Mouse (Mus musculus) heart, embryonic 15.5 days (tissue): Measurements from ENCODE around the gene Oxsr1. TPM values are rescaled to one million over a fixed set of nuclear protein-coding genes. Genes with fewer than 3 reads are reported as not detected.
"Not testable (repeated sequence)": the region's sequence is repeated elsewhere in the genome, so short reads cannot be mapped to it uniquely, and the experiment has no call there.

ENCODE experiments used
- ATAC-seq: fragments of 200-750 bp; cut with Nextera tagmentation; replicated peaks from 2 replicates; pipeline ENCODE4 v1.8.0; 2017; ENCODE audit warnings: low read depth, moderate TSS enrichment; ENCODE audit not compliant: insufficient number of reproducible peaks, insufficient read depth, low FRiP score
- H3K27ac ChIP-seq: fragments of 300-500 bp; sonication (generic); 2 replicates; pipeline ENCODE4 v1.5.1; 2015; ENCODE audit warnings: mild to moderate bottlenecking, inconsistent platforms
- H3K27me3 ChIP-seq: fragments of 300-500 bp; sonication (generic); 2 replicates; pipeline ENCODE4 v1.6.1; 2015; ENCODE audit warnings: inconsistent platforms
- H3K36me3 ChIP-seq: fragments of 300-500 bp; sonication (generic); 2 replicates; pipeline ENCODE4 v1.6.1; 2015; ENCODE audit warnings: mild to moderate bottlenecking, inconsistent platforms
- H3K4me1 ChIP-seq: fragments of 300-500 bp; sonication (generic); replicated peaks from 2 replicates; pipeline ENCODE4 v1.6.1; 2015; ENCODE audit warnings: inconsistent platforms
- H3K4me2 ChIP-seq: fragments of 300-500 bp; sonication (generic); 2 replicates; pipeline ENCODE4 v1.6.1; 2015; ENCODE audit warnings: inconsistent platforms, mild to moderate bottlenecking, moderate library complexity
- H3K4me3 ChIP-seq: fragments of 300-500 bp; sonication (generic); 2 replicates; pipeline ENCODE4 v1.5.1; 2015; ENCODE audit warnings: mild to moderate bottlenecking, inconsistent platforms
- H3K9ac ChIP-seq: fragments of 300-500 bp; sonication (generic); 2 replicates; pipeline ENCODE4 v1.6.1; 2015; ENCODE audit warnings: mild to moderate bottlenecking, inconsistent platforms
- H3K9me3 ChIP-seq: fragments of 300-500 bp; sonication (generic); replicated peaks from 2 replicates; pipeline ENCODE4 v1.6.1; 2016; ENCODE audit warnings: inconsistent platforms
- WGBS: fragments of 180-500 bp; shearing (Covaris S2); methylation state at CpG from one replicate; pipeline ENCODE4 v1.1.7; 2015; ENCODE audit warnings: mixed read lengths; 5-methylcytosine and 5-hydroxymethylcytosine counted together
- polyA plus RNA-seq: library from polyadenylated mRNA; unstranded; fragments of >200 nt; fragmentation: Nextera tagmentation; extraction: Ambion mirVana; gene quantifications from 2 replicates; pipeline ENCODE4 v1.2.1, GENCODE M21; 2015

Oxsr1 gene
- polyA plus RNA-seq, 1 experiment from 2014 or later = 6.7 TPM

GRCm38 (mm10) chr9:119313096-119313495 is 9.1 kb downstream of the Oxsr1 start:
- H3K9ac ChIP-seq = no peak overlapping the region
- H3K4me3 ChIP-seq = no peak overlapping the region
- no peaks in the 10 kb centered on the region for H3K36me3 ChIP-seq
- no peak overlapping the region for H3K27ac ChIP-seq
- no peak for ATAC-seq
- 77% methylated on average over 10 of the region's 10 CpGs for WGBS
- no peaks in the 10 kb centered on the region for H3K9me3 ChIP-seq
- H3K27me3 ChIP-seq = no peaks in the 10 kb centered on the region
- H3K4me2 ChIP-seq = no peak overlapping the region
- H3K4me1 ChIP-seq = peaks cover 10% of the 10 kb centered on the region

- H3K4me2 ChIP-seq = no peak overlapping the region
- no peak overlapping the region for H3K27ac ChIP-seq
- no peaks in the 10 kb centered on the region for H3K27me3 ChIP-seq
- H3K9me3 ChIP-seq = no peaks in the 10 kb centered on the region
- no peak overlapping the region for H3K9ac ChIP-seq
- no peak overlapping the region for H3K4me3 ChIP-seq
- no peaks in the 10 kb centered on the region for H3K36me3 ChIP-seq
- H3K4me1 ChIP-seq = peaks cover 14% of the 10 kb centered on the region
- 89% methylated on average over 1 of the region's 1 CpGs for WGBS
- no peak for ATAC-seq
These were observed 13.2 kb downstream of the Oxsr1 start for GRCm38 (mm10) chr9:119309067-119309466.

GRCm38 (mm10) chr9:119305863-119306262 is 16.4 kb downstream of the Oxsr1 start:
- H3K9ac ChIP-seq = no peak overlapping the region
- no peak overlapping the region for H3K27ac ChIP-seq
- H3K4me2 ChIP-seq = no peak overlapping the region
- no peaks in the 10 kb centered on the region for H3K9me3 ChIP-seq
- peaks cover 18% of the 10 kb centered on the region for H3K36me3 ChIP-seq
- H3K4me3 ChIP-seq = no peak overlapping the region
- no peaks in the 10 kb centered on the region for H3K27me3 ChIP-seq
- ATAC-seq = no peak
- H3K4me1 ChIP-seq = peaks cover 12% of the 10 kb centered on the region
- WGBS = 88% methylated on average over 7 of the region's 7 CpGs

- no peak for ATAC-seq
- WGBS = 90% methylated on average over 3 of the region's 3 CpGs
These were observed 23.7 kb downstream of the Oxsr1 start for GRCm38 (mm10) chr9:119298563-119298962.

DNA sequence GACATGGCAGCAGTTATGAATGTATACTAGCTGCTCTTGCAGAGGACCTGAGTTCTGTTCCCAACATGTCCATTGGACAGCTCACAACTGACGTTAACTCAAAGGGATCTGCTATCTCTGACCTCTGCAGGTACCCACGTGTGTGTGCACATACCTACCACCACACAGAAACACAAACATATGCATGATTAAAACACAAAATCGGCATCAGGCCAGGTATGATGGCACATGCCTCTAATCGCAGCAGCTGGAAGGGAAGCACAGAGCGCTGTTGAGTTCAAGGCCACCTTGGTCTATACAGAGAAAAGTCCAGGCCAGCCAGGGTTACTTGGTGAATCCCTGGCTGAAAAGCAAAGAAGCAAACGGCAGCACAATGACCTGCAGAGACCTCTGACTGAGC is 24.5 kb downstream of the Oxsr1 start:
- ATAC-seq = no peak
- Histone ChIP-seq H3K9me3 (no peaks in the 10 kb centered on the region), H3K36me3 (peaks cover 7% of the 10 kb centered on the region), H3K4me3 (no peak overlapping the region), H3K4me2 (no peak overlapping the region), H3K27ac (no peak overlapping the region), H3K4me1 (no peaks in the 10 kb centered on the region), H3K9ac (no peak overlapping the region), H3K27me3 (no peaks in the 10 kb centered on the region)
- WGBS = 85% methylated on average over 6 of the region's 6 CpGs

More at GRCm38 (mm10) chr9:119298563-119298962, 23.7 kb downstream of the Oxsr1 start:
- Histone ChIP-seq H3K36me3 (peaks cover 14% of the 10 kb centered on the region), H3K9me3 (no peaks in the 10 kb centered on the region), H3K4me3 (no peak overlapping the region), H3K4me1 (no peaks in the 10 kb centered on the region), H3K9ac (no peak overlapping the region), H3K4me2 (no peak overlapping the region), H3K27me3 (no peaks in the 10 kb centered on the region), H3K27ac (no peak overlapping the region)

DNA sequence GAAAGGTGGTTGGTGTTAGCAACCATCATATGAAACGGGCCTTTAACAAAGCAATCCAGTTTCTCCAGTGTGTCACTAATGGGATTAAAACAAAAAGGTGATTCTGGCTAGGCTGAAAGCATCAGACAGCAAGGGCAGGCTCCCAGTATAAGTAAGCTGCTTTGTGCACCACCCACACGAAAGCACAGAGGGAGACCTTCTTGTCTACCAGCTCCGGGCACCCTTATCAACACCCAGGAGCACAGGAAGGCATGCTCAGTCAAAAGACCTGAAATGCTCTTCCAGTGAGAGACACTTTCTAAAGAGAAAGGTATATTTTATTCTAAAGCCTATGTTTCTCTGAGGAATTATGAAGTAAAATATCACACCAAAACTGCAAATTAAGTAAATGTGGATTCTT is 31.4 kb downstream of the Oxsr1 start:
- WGBS = 56% methylated on average over 3 of the region's 3 CpGs
- Histone ChIP-seq H3K4me2 (no peak overlapping the region), H3K36me3 (peaks cover 4% of the 10 kb centered on the region; the same call in 1 of the 2 replicates), H3K27me3 (no peaks in the 10 kb centered on the region), H3K4me3 (no peak overlapping the region), H3K27ac (no peak overlapping the region), H3K9me3 (no peaks in the 10 kb centered on the region), H3K9ac (no peak overlapping the region), H3K4me1 (peaks cover 3% of the 10 kb centered on the region; the same call in 1 of the 2 replicates)
- no peak for ATAC-seq

GRCm38 (mm10) chr9:119280894-119281682 is 41.1 kb downstream of the Oxsr1 start:
- 59% methylated on average over 5 of the region's 5 CpGs for WGBS
- Histone ChIP-seq H3K9me3 (no peaks in the 10 kb centered on the region), H3K9ac (no peak overlapping the region), H3K36me3 (peaks cover 5% of the 10 kb centered on the region; the same call in 1 of the 2 replicates), H3K4me1 (no peaks in the 10 kb centered on the region), H3K4me2 (no peak overlapping the region), H3K27me3 (no peaks in the 10 kb centered on the region), H3K27ac (no peak overlapping the region), H3K4me3 (no peak overlapping the region)
- no peak for ATAC-seq

DNA sequence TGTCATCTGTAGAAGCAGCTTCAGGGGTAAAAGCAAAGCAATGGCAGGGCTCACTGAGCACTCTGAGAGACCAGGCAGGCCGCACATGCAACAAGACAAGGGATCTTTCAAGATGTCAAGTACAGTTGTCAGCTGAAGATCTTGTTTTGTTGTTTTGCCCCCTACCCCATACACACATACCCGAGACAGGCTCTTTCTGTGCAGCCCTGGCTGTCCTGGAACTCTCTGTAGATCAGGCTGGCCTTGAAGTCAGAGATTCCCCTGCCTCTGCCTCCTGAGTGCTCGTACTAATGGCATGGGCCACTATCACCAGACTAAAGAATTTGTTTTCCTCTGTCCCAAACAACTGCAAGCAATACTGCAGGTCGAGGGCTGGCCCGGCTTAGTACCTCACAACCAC is 44.2 kb downstream of the Oxsr1 start:
- Histone ChIP-seq H3K4me2 (no peak overlapping the region), H3K27ac (no peak overlapping the region), H3K36me3 (peaks cover 5% of the 10 kb centered on the region; the same call in 1 of the 2 replicates), H3K4me1 (no peaks in the 10 kb centered on the region), H3K27me3 (no peaks in the 10 kb centered on the region), H3K9me3 (no peaks in the 10 kb centered on the region), H3K4me3 (no peak overlapping the region), H3K9ac (no peak overlapping the region)
- ATAC-seq = no peak
- 92% methylated on average over 5 of the region's 5 CpGs for WGBS

DNA sequence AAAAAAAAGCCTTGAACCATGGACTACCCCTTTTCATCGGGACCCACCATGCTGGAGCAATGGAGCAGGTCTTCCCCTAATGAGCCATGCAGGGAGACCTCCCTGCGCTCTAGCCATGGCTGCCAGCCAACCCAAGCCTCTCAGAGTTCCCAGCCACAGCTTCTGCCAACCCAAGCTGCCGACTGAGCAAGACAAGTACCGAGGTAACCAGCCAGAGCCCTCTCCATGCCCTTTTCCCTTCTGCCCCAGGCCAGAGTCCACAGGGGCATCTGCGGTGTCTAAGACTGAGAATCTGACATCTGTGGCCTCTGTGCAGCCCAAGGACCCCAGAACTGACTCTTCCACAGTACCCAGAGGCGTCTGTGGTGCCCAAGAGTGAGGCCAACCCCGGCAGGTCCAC is 45.9 kb downstream of the Oxsr1 start:
- no peak overlapping the region for H3K9ac ChIP-seq
- no peak overlapping the region for H3K27ac ChIP-seq
- peaks cover 5% of the 10 kb centered on the region; the same call in 1 of the 2 replicates for H3K36me3 ChIP-seq
- no peaks in the 10 kb centered on the region for H3K27me3 ChIP-seq
- H3K4me2 ChIP-seq = no peak overlapping the region
- no peaks in the 10 kb centered on the region for H3K9me3 ChIP-seq
- no peaks in the 10 kb centered on the region for H3K4me1 ChIP-seq
- no peak overlapping the region for H3K4me3 ChIP-seq
- WGBS = 66% methylated on average over 7 of the region's 7 CpGs
- ATAC-seq = no peak

GRCm38 (mm10) chr9:119274814-119275213 is 47.4 kb downstream of the Oxsr1 start:
- not testable (repeated sequence) for ATAC-seq, H3K27me3 ChIP-seq, H3K9me3 ChIP-seq, H3K4me3 ChIP-seq, H3K27ac ChIP-seq, H3K36me3 ChIP-seq, H3K4me1 ChIP-seq, H3K9ac ChIP-seq, H3K4me2 ChIP-seq
- WGBS = 91% methylated on average over 5 of the region's 5 CpGs

DNA sequence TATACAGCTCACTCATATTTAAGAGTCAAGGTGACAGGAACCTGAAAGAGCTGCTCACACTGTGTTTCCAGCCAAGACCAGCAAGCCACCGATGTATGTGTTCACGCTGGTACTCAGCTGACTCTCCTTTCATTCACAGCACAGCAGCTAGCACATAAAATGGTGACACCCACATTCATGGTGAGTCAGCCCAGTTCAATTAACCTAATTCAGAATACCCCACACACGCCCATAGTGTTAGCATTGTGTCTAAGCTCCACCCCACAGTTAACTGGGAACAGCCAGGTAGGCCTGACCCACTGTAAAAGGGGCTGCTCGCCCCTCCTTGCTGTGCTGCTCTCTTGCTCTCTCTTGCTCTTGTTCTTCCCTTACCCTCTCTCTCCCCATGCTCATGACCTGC is 50.7 kb downstream of the Oxsr1 start:
- Histone ChIP-seq H3K4me1 (no peaks in the 10 kb centered on the region), H3K27ac (no peak overlapping the region), H3K36me3 (peaks cover 16% of the 10 kb centered on the region; the same call in 1 of the 2 replicates), H3K9me3 (no peaks in the 10 kb centered on the region), H3K4me3 (no peak overlapping the region), H3K4me2 (no peak overlapping the region), H3K9ac (no peak overlapping the region), H3K27me3 (no peaks in the 10 kb centered on the region)
- WGBS = 83% methylated on average over 4 of the region's 4 CpGs
- no peak for ATAC-seq

- Histone ChIP-seq H3K36me3 (peaks cover 33% of the 10 kb centered on the region), H3K9me3 (no peaks in the 10 kb centered on the region), H3K27ac (no peak overlapping the region), H3K9ac (no peak overlapping the region), H3K27me3 (no peaks in the 10 kb centered on the region), H3K4me3 (no peak overlapping the region), H3K4me2 (no peak overlapping the region), H3K4me1 (no peaks in the 10 kb centered on the region)
- 88% methylated on average over 11 of the region's 11 CpGs for WGBS
- no peak for ATAC-seq
These were observed 53.6 kb downstream of the Oxsr1 start for GRCm38 (mm10) chr9:119268588-119269145.
